Mouse (Mus musculus): ENCODE data around the gene Dnajb1. TPM values are rescaled to one million over a fixed set of nuclear protein-coding genes. Genes with fewer than 3 reads are reported as not detected.
"Not testable (repeated sequence)": the region's sequence is repeated elsewhere in the genome, so short reads cannot be mapped to it uniquely, and the experiment has no call there.

The Dnajb1 gene
- total RNA-seq, 2 experiments from 2014 or later, result 17.5 to 18.0 TPM

DNA sequence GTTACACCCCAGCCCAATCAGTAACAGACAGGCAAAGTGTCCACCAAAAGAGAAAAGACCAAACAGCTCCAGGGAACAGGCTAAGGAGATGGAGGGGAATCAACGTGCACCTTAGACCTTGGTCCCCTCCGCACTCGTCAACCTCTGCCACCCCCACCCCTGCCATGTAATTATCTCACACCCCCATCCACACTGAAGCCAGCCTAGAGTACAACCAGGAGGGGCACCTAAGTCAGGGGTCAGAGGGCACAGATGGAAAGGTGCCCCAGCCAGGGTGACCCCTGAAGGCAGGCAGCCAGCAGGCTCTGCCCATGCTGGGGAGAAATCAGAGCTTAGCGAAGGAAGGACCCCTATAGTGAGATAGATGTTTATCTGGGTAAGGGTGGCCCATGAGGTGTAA is 31.1 kb upstream of the Dnajb1 start:
- peak in 1 of 2 experiments; percentile 18 for DNase-seq
- intact Hi-C loops (cut with DNase I), result no loop called here

DNA sequence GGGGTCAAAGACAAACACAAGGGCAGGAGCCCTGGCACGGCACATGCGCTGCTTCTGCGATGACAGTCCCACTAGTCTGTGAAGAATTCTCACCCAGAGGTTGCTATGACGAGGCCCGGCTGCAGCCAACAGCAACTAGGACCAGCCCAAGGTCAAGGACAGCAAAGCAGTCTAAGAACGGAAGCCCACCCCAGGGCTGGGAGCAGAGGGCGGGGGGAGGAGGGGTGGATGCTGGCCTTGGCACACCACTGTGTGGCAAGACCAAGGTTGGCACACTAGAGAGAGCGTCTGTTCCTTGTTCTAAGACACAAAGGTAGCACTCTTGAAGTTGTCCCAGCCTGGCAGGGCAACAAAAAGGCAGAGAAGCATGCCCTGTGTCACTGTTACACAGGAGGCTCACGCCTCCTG is 30.6 kb upstream of the Dnajb1 start:
- peak; percentile 78 to 84 for DNase-seq
- intact Hi-C loops (cut with DNase I), result no loop called here

DNA sequence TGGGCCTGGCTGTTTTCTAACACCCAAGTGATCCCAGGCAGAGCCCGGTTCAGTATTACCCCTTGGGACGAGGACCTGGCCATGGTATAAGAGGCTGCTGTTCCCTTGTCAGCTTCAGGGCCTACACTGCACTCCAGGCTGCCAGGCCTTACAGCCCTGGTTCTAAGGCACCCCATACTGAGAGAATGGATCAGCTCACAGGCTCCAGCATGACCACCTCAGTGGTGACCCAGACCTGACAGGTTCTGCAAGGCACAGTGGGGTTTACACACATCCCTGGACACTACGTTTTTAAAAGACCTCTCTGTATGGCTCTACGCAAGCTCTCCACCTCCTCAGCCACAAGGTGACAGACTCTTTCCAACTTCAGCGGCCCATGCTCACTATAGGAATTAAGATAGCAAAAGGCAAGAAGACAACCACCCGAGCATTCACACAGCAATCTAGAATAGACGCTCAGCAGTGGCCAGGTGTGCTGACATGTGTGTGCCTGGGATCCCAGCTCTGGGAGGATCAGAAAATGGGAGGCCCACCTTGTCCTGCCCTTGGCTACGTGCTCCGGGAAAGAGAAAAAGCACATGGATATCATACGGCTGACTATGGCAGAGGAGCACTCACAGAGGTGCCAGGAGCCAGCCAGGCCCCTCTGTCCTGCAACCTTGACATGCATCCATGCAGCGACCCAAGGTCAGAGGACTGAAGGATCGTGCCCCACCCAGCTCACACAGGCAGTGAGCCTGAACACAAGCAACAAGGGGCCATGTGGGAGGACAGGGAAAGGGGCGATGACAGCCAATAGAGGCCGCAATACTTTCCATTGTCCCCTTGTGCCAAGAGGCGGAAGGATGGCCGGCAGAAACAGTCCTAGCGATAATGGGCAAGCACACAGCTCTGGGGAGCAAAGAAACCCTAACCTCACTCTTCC is 29.6 kb upstream of the Dnajb1 start:
- intact Hi-C loops (cut with DNase I), result no loop called here
- peak in 1 of 2 experiments; percentile 60 for DNase-seq

DNA sequence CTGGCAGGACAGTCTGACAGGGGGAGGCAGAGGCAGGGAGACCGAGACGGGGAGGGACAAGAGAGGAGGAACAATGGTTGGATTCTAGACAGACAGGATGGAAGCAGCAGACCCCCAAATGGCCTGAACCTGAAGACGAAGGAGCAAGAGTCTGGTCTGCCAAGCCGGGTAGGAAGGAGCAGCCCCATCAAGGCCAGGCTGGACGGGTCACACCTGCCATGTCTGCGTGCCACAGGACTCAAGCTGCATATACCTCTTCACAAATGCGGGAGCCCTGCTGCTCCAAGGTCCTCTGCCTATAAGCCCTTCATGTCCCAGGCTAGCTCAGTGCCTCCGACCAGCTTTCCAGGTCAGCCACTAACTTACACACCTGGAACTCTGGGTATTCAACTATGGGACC is 28.3 kb upstream of the Dnajb1 start:
- no peak for DNase-seq
- intact Hi-C loops (cut with DNase I), result no loop called here

DNA sequence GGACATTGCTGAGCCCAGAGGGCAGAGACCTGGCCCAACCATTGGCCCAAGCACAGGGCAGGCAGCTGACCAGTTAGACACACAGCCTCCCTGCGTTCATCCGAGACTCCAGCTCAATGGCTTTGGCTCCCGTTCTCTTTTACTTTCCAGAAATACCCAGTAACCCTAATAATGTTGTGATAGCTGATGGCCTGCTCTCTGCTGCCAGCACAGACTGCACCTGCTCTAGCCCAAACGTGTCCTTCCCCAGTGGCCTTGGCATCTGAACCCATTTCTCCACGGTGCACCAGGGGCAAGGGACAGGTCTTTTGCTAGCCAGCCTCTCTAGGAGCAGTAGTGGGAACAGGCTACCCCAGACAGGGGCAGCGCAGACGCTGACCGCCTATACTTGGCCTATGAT is 27.2 kb upstream of the Dnajb1 start:
- peak in 1 of 2 experiments; percentile 15 for DNase-seq
- intact Hi-C loops (cut with DNase I), result no loop called here

DNA sequence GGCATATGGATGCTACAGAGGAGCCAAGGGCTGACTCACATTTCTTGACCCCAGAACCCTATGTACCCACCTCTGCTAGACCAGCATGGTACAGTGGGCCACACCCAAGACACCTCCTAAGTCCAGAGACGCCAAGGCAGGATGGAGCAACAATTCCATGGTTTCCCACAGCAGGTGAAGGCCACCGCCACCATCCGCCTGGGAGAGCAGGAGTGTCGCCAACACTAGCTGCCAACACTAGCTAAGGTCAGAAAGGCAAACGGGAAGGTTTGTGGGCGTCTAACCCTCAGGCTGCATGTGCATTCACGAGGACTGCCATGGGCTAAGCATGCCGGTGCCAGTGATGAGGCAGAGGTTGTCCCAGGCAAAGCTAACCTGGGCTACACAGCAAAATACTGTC is 25.8 kb upstream of the Dnajb1 start:
- DNase-seq, result peak in 1 of 2 experiments; percentile 10
- intact Hi-C loops (cut with DNase I), result no loop called here

DNA sequence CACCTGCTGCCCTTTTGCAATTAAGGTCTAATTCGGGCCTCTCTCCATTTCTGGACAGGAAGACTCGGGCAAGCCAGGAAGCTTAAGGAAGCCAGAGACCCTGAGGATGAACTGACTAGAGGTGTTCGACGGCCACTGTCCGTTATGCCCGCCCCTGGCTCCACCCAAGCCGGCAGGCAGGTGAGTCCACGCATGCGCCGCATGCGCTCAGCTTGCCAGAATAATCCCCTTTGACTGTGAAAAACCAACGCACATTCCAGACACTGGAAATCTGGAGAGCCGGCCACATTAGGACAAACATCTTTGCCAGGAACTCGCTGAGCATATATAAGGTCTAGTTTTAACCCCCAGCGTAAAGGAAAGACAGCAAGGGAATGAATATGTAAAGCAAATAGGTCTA is 24.8 kb upstream of the Dnajb1 start:
- intact Hi-C loops (cut with DNase I), result no loop called here
- no peak for DNase-seq

DNA sequence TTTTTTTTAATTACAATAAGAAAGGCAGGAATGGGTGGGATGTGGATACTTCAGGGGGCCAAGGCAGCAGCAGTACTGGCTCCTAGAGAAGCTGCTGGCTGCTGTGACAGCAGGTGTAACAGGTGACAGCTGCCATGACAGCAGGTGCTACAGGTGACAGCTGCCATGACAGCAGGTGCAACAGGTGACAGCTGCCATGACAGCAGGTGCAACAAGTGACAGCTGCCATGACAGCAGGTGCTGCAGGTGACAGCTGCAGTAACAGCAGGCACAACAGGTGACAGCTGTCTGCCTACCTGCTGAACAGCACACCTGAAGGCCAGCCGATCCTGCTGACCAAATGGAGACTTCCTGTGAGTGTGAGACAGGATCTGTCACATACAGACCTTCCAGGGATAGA is 23.2 kb upstream of the Dnajb1 start:
- DNase-seq, result no peak
- intact Hi-C loops (cut with DNase I), result no loop called here

DNA sequence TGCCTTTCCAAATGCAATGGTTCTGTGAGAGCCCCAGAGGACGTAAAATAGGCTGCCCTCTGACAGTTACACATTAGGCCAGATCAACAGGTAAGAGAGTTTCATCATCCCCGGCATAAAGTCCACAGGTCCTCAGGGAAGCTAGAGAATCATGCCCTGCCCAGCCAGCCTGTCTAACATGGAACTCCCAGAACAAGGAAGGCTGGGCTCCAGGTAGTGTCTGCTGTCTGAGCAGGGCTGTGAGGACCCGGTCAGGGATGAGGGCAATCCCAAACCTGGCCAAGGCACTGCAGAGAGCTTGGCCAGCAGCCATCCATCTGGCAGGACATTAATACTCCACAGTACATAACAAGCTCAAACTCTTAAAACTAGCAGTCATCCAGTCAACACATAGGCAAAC is 22.7 kb upstream of the Dnajb1 start:
- intact Hi-C loops (cut with DNase I), result no loop called here
- DNase-seq, result peak in 1 of 2 experiments; percentile 58

DNA sequence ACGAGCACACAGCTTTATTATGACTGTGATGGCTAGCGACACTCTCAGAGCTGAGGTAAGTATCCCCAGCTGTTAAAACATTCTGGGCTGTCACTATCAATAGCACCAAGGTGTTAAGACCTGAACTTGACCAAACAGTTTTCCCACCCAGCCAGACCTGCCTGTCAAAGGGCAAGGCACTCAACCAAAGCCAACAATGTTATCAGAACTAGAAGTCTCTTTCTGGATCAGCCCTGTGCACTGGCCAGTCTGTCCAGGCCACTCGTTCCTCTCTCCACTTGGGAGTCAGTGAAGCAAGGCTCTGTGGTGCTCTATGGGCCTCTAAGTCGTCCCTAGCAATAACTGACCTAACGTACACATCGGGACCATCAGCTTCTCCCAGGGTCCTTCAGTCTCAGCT is 20.3 kb upstream of the Dnajb1 start:
- intact Hi-C loops (cut with DNase I), result no loop called here
- DNase-seq, result no peak

DNA sequence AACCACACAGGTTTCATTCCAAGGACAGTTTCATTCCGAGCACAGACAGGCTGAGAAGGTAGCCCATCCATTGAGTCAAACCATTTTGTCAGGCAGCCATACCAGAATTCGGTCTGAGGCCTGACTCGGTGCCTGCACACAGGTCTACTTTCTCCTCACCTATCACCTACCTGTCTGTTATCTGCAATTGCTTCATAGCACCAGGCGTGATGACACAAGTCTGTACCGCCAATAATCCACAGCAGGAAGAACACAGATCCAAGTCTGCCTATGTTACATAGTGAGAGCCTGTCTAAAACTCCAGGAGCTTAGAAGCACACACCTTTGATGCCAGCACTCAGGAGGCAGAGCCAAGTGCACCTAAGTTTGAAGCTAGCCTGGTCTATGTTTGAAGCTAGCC is 19.1 kb upstream of the Dnajb1 start:
- intact Hi-C loops (cut with DNase I), result no loop called here
- no peak for DNase-seq

DNA sequence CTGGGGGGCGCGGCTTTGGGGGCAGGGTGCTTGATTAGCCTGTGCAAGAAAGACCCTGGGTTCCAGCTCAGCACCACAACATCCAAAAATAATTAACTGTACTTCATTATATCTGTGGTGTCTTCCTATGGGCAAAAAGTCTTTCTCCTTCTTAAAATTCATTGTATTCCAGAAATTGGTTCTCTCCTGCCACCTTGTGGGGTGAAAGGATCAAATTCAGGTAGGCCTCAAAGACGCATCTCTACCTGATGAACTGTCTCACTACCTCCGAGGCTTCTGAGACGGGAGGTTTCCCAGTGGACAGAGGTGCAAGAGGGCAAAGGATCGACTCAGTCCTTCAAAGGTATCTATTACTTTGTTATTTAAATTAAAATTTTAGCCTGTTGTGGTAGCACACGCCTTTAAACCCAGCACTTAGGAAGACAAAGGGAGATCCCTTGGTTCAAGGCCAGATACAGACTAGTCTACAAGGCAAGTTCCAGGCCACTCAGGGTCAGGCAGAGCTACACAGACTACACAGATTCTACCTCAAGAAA is 17.4 kb upstream of the Dnajb1 start:
- intact Hi-C loops (cut with DNase I), result no loop called here
- DNase-seq, result no peak

DNA sequence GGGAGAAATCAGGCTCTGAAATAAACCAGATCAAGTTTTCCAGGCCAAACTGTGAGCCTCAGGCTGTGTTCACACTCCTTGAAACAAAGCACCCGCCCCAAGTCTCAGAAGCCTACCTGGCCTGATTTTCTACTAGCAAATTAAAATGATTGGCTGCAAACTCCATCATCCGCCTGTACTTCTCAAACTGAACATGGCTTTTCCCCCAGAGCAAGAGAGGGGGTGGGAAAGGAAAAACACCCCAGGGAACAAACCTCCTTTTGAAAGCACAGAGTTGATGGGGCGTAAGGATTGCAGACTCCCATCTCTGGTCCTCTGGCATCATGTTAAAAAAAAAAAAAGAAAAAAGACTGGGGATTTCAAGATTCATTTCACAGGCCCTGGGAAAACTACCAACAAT is 15.3 kb upstream of the Dnajb1 start:
- intact Hi-C loops (cut with DNase I), result no loop called here
- DNase-seq, result no peak

DNA sequence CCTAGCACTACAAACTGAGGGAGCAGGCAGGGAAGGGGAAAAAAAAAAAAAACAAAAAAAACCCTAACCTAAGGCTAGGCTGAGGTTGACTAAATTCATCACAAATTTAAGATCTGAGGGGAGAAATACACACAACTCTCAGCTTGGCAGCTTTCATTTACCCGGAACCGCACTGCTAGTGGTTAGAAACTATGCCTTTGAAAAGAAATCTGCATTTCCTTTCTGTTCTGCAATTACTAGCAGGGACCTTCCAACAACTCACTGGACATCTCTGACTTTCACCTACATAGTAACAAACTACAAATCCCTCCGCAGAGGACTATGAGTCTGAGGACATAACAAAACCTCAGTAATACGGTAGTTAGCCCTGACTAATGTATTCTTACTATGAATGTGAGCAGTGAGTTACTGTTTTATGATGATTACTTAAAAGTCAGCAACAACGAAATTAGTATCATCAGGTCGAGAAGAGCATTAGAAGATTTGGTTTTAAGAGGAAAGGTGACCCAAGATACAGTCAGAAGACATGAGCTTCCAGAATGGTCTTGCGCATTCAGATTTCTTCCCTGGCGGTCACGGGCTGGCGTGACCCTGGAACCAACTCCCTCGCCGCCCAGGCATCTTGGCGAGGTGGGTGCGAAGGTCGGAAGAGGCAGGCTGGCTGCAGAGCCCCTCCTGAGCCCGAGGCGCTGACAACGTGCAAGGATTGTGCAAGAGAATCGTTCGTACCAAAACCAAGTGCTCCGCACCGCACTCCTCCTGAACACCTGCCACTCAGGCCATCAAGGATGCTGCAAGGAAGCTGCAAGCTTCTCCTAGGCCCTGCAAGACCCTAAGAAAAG is 14.4 kb upstream of the Dnajb1 start:
- no peak for DNase-seq
- intact Hi-C loops (cut with DNase I), result no loop called here

DNA sequence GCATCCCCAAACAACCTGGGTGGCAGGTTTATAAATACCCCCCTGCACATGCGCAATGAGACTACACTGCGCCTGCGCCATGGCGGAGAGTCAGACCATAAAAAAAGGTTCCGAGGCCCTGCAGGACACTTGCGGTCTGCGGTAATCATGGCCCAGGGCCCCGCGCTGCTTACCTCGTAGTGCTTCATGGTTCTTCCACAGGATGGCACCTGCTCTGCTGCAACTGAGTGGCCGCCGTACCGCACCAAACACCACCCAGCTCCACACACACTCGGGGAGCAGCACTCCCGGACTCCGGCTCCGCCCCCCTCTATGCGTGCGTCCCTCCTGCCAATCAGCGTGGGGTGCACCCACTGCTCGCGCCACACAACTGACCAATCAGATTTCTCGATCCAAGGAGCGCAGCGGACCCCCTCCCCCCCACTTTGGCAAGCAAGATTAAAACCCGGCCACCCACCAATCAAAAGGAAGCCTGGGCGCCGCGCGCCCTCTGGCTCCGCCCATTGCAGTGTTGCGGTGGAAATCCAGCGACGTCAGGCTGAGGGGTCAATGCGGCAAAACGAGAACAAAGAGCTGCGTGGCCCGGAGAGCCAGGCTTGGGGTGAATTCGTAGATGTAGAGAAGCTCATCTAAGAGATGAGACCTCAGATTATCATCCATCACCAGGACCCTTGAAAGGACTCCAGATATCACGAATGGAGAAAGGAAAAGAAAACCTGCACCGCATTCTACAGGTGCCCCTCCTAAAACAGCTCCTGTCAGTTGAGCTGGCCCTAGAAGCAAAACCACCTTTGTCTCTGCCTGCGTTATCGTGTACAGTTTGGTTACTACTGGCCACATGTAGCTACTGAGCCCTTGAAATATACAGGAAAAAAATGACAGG is 13.6 kb upstream of the Dnajb1 start:
- intact Hi-C loops (cut with DNase I), result no loop called here
- DNase-seq, result peak; percentile 97 to 98

DNA sequence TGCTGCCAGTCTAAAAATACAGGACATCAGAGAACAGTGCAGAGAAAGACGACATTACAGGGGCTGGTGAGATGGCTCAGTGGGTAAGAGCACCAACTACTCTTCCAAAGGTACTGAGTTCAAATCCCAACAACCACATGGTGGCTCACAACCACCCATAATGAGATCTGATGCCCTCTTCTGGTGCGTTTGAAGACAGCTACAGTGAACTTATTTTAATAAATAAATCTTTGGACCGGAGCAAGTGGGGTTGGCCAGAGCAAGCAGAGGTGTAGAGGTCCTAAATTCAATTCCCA is 13.0 kb upstream of the Dnajb1 start:
- intact Hi-C loops (cut with DNase I), result not testable (repeated sequence)

DNA sequence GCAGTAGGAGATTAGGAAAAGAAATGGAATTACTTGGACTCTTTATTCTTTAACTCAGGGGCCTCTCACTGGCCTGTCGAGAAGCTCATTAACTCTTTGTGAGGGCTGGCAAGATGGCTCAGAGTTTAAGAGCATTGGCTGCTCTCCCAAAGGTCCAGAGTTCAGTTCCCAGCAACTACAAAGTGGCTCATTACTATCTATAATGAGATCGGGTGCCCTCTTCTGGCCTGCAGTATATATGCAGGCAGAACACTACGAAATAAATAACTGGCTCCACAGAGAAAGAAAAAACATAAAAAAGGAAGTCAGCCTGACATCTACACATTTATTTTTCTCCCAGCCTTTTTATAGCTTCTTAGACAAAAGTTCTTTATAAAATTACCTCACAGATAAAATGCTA is 11.6 kb upstream of the Dnajb1 start:
- intact Hi-C loops (cut with DNase I), result no loop called here
- no peak for DNase-seq

More for the DNA sequence above, 13.0 kb upstream of the Dnajb1 start:
- DNase-seq, result not testable (repeated sequence)

DNA sequence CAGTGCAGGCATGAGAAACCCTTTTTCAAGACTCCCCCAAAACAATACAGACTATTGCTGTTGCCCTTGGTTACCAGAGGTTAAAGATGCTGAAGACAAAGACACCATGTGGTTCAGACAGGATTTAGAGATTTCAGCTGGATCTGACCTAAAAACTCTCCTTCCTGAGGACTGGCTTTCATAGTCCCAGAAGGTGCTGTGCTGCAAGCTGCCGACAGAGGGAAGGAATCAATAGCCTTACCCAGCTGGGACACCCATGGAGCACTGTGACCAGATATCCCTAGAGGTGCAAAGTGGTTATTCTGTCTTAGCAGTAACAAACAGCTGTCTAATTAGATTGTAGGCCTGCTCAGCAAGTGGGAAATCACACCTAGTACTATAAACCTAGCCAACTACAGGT is 9.8 kb upstream of the Dnajb1 start:
- intact Hi-C loops (cut with DNase I), result no loop called here
- no peak for DNase-seq

DNA sequence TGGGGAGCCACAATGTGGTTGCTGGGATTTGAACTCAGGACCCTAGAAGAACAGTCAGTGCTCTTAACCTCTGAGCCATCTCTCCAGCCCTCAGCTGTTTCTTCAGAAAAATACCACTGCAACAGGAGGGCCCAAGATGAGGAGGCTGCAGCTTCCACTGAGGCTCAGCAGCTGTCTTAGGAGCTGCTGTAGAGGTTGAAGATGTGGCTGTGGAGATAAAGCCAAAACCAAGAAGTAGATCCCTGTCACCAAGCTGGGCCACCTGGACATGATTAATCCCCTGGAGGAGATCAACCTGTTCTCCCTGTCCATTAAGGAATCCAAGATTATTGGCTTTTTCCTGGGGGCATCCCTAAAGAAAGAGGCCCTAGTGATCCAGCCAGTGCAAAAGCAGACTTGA is 8.2 kb upstream of the Dnajb1 start:
- DNase-seq, result no peak
- intact Hi-C loops (cut with DNase I), result no loop called here

DNA sequence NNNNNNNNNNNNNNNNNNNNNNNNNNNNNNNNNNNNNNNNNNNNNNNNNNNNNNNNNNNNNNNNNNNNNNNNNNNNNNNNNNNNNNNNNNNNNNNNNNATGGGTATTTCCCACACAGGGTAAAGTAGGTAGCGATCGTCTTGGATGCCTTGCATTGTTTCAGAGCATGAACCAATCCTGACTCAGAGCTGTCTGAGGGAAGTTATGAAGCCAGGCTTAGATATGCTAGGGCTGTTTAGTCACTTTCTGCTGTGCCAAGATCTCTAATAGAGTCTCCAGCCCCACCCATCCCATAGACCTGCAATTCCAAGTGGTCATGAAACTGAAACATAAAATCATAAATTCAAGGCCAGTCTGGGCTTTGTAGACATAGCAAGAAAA is 5.4 kb upstream of the Dnajb1 start:
- DNase-seq, result no peak
- intact Hi-C loops (cut with DNase I), result no loop called here

DNA sequence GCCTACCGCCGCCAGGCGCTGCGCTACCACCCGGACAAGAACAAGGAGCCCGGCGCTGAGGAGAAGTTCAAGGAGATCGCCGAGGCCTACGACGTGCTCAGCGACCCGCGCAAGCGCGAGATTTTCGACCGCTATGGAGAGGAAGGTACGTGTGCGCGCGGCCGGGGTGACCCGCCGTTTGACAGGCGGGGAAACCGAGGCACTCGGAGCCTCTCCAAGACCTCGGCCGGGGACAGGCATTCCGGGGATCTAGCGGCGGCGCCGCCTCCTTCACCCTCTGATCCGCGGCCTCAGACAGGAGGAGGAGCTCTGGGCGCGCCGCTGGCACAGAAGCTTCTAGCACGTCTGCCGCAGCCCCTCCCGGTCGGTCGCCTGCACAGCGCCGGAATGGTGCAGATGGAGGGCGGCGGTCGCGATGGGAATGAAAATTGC is 421 bp downstream of the Dnajb1 start:
- DNase-seq, result peak; percentile 89 to 91
- intact Hi-C loops (cut with DNase I), result no loop called here
